Mouse (Mus musculus): ENCODE data around the gene Epha6. TPM values are rescaled to one million over a fixed set of nuclear protein-coding genes. Genes with fewer than 3 reads are reported as not detected.

Epha6 gene
- not detected for polyA plus RNA-seq (2014; fragmentation: Illumina TruSeq; extraction: RNeasy Lipid Tissue Mini Kit (QIAGEN cat#74804); ENCODE audit: low read depth, low replicate concordance)

DNA sequence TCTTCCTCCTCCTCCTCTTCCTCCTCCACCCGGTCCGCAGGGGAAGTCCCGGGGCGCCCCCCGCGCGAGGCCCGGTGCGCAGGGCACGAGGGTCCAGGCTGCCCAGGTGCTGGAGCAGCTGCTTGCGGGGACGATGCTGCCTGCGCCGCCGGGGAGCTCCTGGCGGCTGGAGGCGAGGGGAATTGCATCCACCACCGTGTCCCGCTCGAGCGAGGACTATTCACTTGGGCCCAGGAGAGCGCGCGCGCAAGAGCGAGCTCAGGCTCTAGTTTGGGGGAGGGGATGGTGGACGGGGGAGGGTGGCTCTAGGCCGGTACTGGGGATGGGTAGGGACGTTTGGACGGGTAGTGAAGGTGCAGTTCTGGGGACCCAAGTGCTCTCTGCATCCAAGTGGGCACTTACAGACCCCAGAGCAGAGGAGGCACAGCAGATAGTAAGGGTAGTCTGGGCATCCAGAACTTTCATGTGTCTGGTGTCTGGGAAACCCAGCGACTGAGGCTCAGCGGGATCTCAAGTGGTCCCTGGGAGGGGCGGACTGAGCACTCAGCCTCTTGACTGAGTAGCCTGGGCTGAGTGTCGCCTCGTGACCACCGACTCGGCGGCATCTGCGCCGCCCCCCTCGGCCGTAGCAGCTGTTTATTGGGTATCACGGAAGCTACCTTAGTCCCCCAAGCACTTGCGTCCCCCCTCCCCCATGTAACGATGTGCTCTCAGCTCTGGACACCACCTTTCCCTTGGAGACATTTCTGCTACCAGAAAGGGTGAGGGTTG is at the start of gene Epha6:
Gene Epha6, minus strand, starts transcription at position 471 of the 771 bp plus-strand sequence.

DNA sequence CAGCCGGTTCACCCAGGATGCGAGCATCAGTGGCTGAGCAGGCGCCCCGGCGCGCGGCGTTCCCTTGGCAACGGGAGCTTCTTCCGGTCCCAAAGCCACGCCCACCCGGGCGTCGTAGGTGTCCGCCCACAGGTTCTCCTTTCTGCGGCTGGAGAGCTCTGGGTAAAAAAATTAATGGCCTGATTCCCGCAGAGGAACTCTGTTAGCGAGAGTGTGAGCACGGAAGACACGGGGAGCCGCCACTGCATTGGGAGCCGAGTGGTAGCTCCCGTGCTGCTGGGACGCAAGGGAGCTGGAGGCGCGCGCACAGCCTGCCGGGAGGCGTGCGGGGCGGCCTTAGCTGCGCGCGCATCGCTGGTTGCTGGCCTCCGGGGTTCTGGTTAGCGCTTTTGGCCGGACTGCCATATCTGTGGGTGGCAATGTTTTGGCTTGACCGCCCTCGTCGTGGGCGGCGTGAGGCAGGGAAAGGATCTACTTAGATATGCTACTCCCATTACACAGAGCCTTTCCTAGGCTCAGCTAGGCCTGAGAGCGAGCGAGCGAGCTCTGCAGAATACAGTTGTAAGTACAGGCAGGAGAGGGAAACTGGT is 966.1 kb downstream of the Epha6 start, which contains the start of gene Arl6:
Gene Arl6, minus strand, starts transcription at position 290 of the 590 bp plus-strand sequence.

